Mouse (Mus musculus) kidney, adult 2 months (tissue): ENCODE data around the gene Add3.

Experiments used
- CTCF ChIP-seq: fragments of 200-500 bp; conservative IDR thresholded peaks from 2 replicates; pipeline ENCODE4 v1.5.1; 2011; ENCODE audit warnings: low read depth, mild to moderate bottlenecking, control low read depth, low read length, moderate library complexity, mixed read lengths; ENCODE audit not compliant: insufficient read depth, insufficient read length
- POLR2A ChIP-seq: fragments of 200-500 bp; IDR thresholded peaks from one replicate; pipeline ENCODE4 v1.6.1; 2011; ENCODE audit warnings: low read depth, low read length, control low read depth

DNA sequence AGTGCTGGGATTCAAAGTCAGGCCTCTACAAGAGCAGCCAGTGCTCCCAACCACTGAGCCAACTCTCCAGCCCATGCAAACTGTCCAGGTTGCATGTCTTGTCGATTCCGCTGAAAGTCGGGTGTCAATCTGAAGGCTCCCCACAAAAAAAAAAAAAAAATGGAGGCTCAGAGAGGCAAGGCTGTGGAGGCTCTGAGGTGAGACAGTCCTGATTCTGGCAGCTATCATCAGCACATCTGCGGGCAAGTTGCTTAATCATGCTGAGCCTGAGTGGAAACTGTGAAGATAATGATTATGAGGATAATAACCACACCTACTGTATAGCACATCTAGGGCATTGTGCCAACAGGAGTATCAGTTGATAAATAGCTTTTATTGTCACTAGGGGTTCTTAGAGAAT is 45.6 kb upstream of the Add3 start:
- TF ChIP-seq CTCF (no peak), POLR2A (no peak)
